Mouse (Mus musculus): ENCODE data around the gene Mycs. TPM values are rescaled to one million over a fixed set of nuclear protein-coding genes. Genes with fewer than 3 reads are reported as not detected.

Mycs gene
- total RNA-seq (2012; rRNA removed) (not detected in 2 replicates), polyA plus RNA-seq (2012; ENCODE audit: insufficient read depth in 1 of 2, insufficient read length in 2 of 2, low read depth in 1 of 2, low replicate concordance in 2 of 2, missing spikeins in 1 of 2) (not detected)

GRCm38 (mm10) chrX:5469165-5469564, at the start of gene Mycs:
Mycs (minus strand) TSS chrX:5469265.
- no peaks in the 10 kb centered on the region for H3K79me2 ChIP-seq (ENCODE audit: control insufficient read depth, insufficient read depth, low read length, poor library complexity)
- no peaks in the 10 kb centered on the region for H3K4me1 ChIP-seq (ENCODE audit: control insufficient read depth in 1 of 2, insufficient read depth in 2 of 2, low read length in 2 of 2)
- TF ChIP-seq ZNF384 (IDR thresholded peaks at IDR 0.05; ENCODE audit: low read depth, low read length): no peak
- no peak for TF ChIP-seq JUND (IDR thresholded peaks at IDR 0.05; ENCODE audit: low read depth, low read length)
- TF ChIP-seq NRF1 (IDR thresholded peaks at IDR 0.05; ENCODE audit: insufficient read depth, low read depth, low read length, poor library complexity, severe bottlenecking): no peak
- no peak for TF ChIP-seq RAD21 (IDR thresholded peaks at IDR 0.05; ENCODE audit: low read depth, low read length)
- no peak for TF ChIP-seq BHLHE40 (IDR thresholded peaks at IDR 0.05; ENCODE audit: borderline replicate concordance, low read depth, low read length)
- no peak for TF ChIP-seq POLR2AphosphoS5 (IDR thresholded peaks at IDR 0.05; ENCODE audit: borderline replicate concordance, low read depth, low read length)
- no peak for TF ChIP-seq EP300 (IDR thresholded peaks at IDR 0.05; ENCODE audit: low read depth in 1 of 2, low read length in 2 of 2)
- no peak for TF ChIP-seq TBP (IDR thresholded peaks at IDR 0.05; ENCODE audit: low read depth, low read length)
- TF ChIP-seq USF1 (IDR thresholded peaks at IDR 0.05; ENCODE audit: low read depth, low read length): no peak
- TF ChIP-seq ZMIZ1 (IDR thresholded peaks at IDR 0.05; ENCODE audit: low read depth, low read length): no peak
- TF ChIP-seq CHD2 (IDR thresholded peaks at IDR 0.05; ENCODE audit: low read length): no peak
- TF ChIP-seq MAX (IDR thresholded peaks at IDR 0.05; ENCODE audit: low read length): no peak
- no peak for TF ChIP-seq UBTF (IDR thresholded peaks at IDR 0.05; ENCODE audit: borderline replicate concordance, insufficient read depth, low read depth, low read length)
- no peak for TF ChIP-seq ZKSCAN1 (IDR thresholded peaks at IDR 0.05; ENCODE audit: low read depth, low read length)
- no peak for TF ChIP-seq CHD1 (IDR thresholded peaks at IDR 0.05; ENCODE audit: low read depth, low read length)
- no peak for TF ChIP-seq HCFC1 (IDR thresholded peaks at IDR 0.05; ENCODE audit: low read depth, low read length)
- TF ChIP-seq MAFK (IDR thresholded peaks at IDR 0.05; ENCODE audit: borderline replicate concordance, low read depth, low read length): no peak
- TF ChIP-seq KAT2A (conservative IDR thresholded peaks at IDR 0.05; ENCODE audit: low read depth, low read length): no peak
- no peak for TF ChIP-seq SMC3 (IDR thresholded peaks at IDR 0.05; ENCODE audit: low read depth, low read length)
- TF ChIP-seq ETS1 (IDR thresholded peaks at IDR 0.05; ENCODE audit: low read depth, low read length): no peak
- H3K9me3 ChIP-seq (replicated peaks; ENCODE audit: insufficient read depth, low read length): no peaks in the 10 kb centered on the region
- no peak within 1 kb of the TSS for H3K27ac ChIP-seq (ENCODE audit: control insufficient read depth, low read depth, low read length)
- no peaks in the 10 kb centered on the region for H3K36me3 ChIP-seq (ENCODE audit: control insufficient read depth in 1 of 2, insufficient read depth in 2 of 2, low read length in 2 of 2)
- H3K27me3 ChIP-seq (ENCODE audit: control insufficient read depth in 1 of 2, insufficient read depth in 2 of 2, low read length in 2 of 2): no peaks in the 10 kb centered on the region
- no peak for DNase-seq (ENCODE audit: low read depth, low spot score)
- H3K4me3 ChIP-seq (ENCODE audit: control insufficient read depth in 1 of 2, insufficient read depth in 1 of 2, low read depth in 2 of 2, low read length in 2 of 2): no peak within 1 kb of the TSS
- H3K9ac ChIP-seq (ENCODE audit: control insufficient read depth, low read depth, low read length, poor library complexity, severe bottlenecking): no peak within 1 kb of the TSS

GRCm38 (mm10) chrX:5468022-5468421, 1.0 kb downstream of the Mycs start:
- Histone ChIP-seq H3K27ac (ENCODE audit: control insufficient read depth, low read depth, low read length) (no peak overlapping the region), H3K36me3 (ENCODE audit: control insufficient read depth in 1 of 2, insufficient read depth in 2 of 2, low read length in 2 of 2) (no peaks in the 10 kb centered on the region), H3K9ac (ENCODE audit: control insufficient read depth, low read depth, low read length, poor library complexity, severe bottlenecking) (no peak overlapping the region), H3K4me1 (ENCODE audit: control insufficient read depth in 1 of 2, insufficient read depth in 2 of 2, low read length in 2 of 2) (no peaks in the 10 kb centered on the region), H3K79me2 (ENCODE audit: control insufficient read depth, insufficient read depth, low read length, poor library complexity) (no peaks in the 10 kb centered on the region), H3K4me3 (ENCODE audit: control insufficient read depth in 1 of 2, insufficient read depth in 1 of 2, low read depth in 2 of 2, low read length in 2 of 2) (no peak overlapping the region), H3K27me3 (ENCODE audit: control insufficient read depth in 1 of 2, insufficient read depth in 2 of 2, low read length in 2 of 2) (no peaks in the 10 kb centered on the region), H3K9me3 (replicated peaks; ENCODE audit: insufficient read depth, low read length) (no peaks in the 10 kb centered on the region)
- no peak for TF ChIP-seq GATA1 (IDR thresholded peaks at IDR 0.05; ENCODE audit: low read depth, low read length)
- no peak for TF ChIP-seq TCF12 (IDR thresholded peaks at IDR 0.05; ENCODE audit: low read depth, low read length)
- no peak for TF ChIP-seq UBTF (IDR thresholded peaks at IDR 0.05; ENCODE audit: borderline replicate concordance, insufficient read depth, low read depth, low read length)
- no peak for TF ChIP-seq CHD1 (IDR thresholded peaks at IDR 0.05; ENCODE audit: low read depth, low read length)
- TF ChIP-seq CTCF (IDR thresholded peaks at IDR 0.05 in 2 of 3, conservative IDR thresholded peaks at IDR 0.05 in 1 of 3; ENCODE audit: control insufficient read depth in 1 of 3, insufficient read depth in 1 of 3, low read depth in 2 of 3, low read length in 3 of 3, poor library complexity in 1 of 3, severe bottlenecking in 1 of 3): no peak
- no peak for TF ChIP-seq MYB (IDR thresholded peaks at IDR 0.05; ENCODE audit: low read depth, low read length)
- no peak for DNase-seq (ENCODE audit: low read depth, low spot score)
